Mouse (Mus musculus): ENCODE data around the gene Rps6ka2.

- TF ChIP-seq POLR2A (IDR thresholded peaks at IDR 0.05; ENCODE audit: borderline replicate concordance, extremely low read depth, insufficient read depth, insufficient read length, poor library complexity, severe bottlenecking) (no peak), CTCF (IDR thresholded peaks at IDR 0.05; ENCODE audit: borderline replicate concordance, extremely low read depth, insufficient read depth, insufficient read length) (no peak)
Measured at GRCm38 (mm10) chr17:7173331-7174028, 3.6 kb downstream of the Rps6ka2 start.
